Mouse (Mus musculus): ENCODE measurements around the gene Dlg5.

The Dlg5 gene

DNA sequence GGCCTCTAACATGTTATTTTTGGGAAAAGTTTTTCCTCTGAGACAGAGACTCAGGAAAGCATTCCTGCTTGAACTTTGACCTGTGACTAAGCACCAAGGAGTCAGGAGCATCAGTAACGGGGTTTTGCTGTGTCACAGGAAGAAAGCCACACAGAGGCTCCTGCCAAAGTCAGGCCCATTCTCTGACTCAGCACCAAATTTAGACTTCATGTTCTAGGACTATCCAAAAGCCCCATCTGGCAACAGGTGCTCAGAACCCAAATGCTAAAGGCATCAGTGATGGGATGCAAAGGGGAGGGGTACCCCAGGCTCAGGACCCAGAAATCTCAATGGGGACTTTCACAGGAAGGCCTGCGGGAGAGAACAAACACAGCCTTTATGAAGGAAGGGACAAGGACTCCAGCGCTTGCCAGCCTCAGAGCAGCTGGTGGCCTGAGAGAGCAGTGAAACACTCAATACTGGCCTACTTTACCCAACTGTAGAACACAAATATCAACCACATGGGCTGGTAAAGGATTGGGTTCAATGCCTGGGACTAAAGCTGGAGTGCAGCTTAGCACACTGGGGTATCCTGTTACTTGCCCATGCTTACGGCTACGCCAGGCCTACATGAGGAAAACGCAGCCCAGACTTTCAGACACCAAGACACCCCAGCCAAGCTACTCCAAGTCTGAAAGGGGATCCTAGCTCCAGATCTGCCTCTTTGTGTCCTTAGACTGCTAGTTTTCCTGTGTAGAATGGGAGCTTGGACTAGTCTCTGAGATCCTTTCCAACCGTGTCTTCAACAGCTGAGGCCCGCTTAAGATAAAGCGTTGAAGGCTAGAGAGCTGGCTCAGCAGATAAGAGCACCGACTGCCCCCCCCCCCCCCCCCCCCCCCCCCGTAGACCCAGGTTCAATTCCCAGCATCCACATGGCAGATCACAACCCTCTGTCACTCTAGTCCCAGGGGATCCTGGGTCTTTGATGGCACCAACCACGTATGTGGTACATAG, 12.8 kb downstream of the Dlg5 start:
- peak; percentile 77 for DNase-seq

DNA sequence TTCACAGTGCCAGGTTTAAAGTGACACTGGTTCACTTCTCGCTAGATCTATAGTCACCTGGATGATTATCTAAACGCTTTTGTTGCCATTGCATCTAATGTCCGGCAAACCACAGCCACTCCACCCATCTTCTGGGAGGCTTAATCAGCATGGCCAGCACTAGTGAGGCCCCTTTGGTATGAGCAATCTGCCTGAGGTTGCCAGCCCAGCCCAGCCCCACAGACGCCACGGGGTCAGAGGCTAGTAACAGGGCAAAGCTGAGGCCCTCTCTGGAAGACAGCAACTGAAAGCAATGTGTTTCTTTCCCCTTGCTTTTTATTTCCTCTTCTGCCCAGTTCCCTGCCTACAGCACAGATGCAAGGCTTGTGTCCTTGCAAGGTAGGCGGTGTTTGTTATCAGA, 17.2 kb downstream of the Dlg5 start:
- DNase-seq = no peak

DNA sequence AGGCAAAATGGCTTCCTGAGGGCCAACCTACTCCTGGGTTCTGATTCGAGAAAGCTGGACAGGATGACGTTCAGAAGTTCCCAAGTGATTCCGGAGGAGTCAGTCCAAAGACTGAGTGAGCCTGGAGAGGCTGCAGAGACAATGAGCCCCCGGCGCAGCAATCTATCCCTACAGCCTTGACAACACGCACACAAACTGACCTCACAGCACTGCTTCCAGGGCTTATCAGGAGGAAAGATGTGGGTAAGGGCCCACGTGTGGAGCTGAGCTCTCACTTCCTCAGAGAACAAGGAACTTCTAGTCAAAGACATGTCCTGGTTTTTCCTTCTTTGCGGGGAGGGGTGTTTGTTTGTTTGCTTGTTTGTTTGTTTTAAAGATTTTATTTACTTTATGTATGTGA, 18.7 kb downstream of the Dlg5 start:
- DNase-seq = no peak

DNA sequence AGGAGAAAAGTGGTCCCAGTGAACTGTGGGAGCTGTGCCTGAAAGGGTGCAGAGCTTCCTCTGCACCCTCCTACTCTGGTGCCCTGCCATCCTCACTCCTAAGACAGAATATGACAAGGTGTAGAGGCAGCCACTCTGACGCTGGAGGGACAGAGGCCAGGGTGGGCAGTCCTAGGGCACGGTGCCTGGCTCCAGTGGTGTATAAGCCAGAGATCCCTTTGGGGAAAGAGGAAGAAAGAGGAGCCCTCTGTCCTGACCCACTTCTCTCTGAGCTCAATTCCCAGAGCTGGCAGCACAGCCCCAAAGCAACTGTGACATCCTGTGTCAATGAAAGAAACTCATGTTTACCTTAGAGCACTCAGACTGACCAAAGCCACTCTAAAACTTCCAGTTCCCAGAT, 19.4 kb downstream of the Dlg5 start:
- DNase-seq = no peak

GRCm38 (mm10) chr14:24222759-24223158, 23.0 kb downstream of the Dlg5 start:
- peak; percentile 51 for DNase-seq

DNA sequence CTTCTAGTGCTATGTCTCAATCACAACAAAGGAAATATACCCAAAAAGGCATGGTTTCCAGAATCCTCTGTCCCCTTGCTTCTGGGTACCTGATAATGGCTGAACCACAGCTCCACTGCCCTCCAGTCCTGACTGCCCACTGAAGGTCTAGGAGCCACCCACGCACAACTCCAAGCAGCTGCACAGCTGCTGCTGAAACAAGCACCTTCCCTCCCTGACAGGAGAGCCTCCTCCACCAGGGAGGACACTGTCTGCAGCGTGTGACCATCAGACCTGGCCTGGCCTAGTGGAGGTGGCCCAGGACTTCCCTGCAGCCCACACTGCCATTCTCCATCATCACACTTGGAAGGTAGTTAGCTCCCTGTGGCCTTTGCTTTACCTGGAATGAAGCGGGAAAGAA, 23.4 kb downstream of the Dlg5 start:
- DNase-seq = no peak

GRCm38 (mm10) chr14:24217362-24217722, 28.4 kb downstream of the Dlg5 start:
- no peak for DNase-seq

DNA sequence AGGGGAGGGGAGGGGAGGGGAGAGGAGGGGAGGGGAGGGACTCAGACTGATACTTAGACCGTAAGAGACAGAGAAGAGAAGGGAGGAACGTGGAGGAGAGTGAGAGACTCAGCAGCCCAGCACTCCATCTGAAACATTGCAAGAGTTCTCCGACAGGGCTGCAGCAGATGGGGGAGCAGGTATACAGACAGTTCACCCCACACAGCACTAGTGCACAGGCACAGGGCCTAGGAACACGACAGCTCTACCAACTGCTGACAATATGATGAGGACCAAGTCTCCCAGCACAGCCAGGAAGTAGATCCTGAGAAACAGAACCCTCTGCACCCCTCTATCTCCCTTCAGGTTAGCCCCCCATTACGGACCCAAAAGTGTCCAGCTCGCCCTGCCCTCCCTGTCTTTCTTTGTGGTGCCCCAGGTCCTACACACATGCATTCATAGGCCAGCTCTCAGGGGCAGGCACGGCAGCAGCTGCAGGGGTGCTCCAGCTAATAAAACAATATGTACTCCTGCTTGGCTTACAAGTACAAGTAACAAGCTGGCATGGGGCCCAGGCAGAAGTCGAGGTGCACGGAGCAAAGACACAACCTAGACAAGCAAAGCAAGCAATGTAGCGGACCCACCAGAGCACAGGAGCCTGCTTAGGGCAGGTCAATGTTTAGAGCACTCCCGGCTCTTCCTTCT, 28.9 kb downstream of the Dlg5 start:
- DNase-seq = no peak

- no peak for DNase-seq
Measured at GRCm38 (mm10) chr14:24216064-24216463, 29.7 kb downstream of the Dlg5 start.

DNA sequence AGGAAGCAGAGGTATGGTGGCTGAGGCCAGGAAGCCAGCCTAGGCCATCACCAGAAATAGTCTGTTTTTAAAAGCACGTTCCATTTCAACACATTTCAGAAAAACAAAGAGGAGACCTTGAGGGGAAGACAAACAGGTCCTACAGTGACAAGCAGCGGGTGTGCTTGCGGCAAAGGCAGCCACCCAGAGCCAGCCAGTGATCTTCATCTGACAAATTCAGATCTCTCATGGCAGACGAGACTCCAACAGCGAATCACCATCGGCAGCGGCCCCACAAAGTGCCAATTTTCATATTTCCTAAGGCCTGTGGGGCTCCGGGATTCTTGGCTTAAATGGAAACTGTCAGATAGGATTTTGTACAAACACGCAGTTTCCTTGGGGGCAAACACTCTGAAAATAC, 31.3 kb downstream of the Dlg5 start:
- peak; percentile 74 for DNase-seq

GRCm38 (mm10) chr14:24213336-24213735, 32.4 kb downstream of the Dlg5 start:
- DNase-seq = no peak

DNA sequence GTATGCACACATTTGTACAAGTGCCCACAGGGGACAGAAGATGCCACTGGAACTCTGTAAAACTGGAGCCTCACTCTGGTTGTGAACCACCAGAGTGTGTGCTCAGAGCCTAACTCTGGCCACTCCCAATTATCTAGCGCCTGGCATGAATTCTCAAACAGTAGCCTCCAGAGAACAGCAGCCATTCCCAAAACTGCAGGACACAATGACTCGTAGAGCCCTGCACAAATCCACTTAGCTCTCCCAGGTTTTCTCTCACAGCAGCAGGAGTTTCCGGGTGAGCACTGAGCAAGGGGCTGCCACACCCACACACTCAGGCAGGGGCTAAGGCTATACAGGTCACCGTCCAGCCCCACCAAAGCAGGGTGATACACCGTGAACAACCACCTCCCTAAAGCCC, 32.9 kb downstream of the Dlg5 start:
- no peak for DNase-seq

- DNase-seq = no peak
Measured at GRCm38 (mm10) chr14:24207360-24207752, 38.4 kb downstream of the Dlg5 start.

DNA sequence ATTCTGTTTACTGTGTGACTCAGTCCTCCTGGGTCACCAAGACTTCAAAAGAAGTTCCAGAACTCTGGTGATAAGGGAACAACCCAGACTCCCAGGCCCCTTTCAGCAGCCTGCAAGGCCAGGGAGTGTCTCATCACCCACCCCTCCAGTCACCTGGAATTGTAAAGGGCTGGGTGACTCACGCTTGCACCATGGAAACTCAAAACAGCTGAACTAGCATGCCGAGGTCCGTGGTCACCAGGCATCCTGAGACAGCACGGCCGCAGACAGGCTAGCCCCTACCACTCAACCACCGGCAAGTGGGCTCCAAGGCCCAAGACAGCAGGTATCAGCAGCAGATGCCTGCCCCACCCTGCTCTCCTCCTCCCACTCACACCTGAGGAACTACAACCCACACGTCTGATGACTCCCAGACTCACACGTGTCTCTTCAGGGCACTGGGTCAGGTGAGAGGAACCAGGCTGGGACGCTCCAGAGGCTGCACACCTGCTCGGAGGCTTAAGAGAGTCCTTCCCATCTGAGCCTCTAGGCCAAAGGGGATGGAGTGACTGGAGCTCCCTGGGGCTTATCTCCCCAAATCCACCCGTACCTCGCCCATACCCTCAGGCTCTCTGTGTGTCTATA, 38.9 kb downstream of the Dlg5 start:
- no peak for DNase-seq

- DNase-seq = peak; percentile 54
Measured at GRCm38 (mm10) chr14:24206314-24206713, 39.4 kb downstream of the Dlg5 start.

GRCm38 (mm10) chr14:24205281-24205871, 40.3 kb downstream of the Dlg5 start:
- DNase-seq = peak; percentile 90

- DNase-seq = no peak
Measured at GRCm38 (mm10) chr14:24203210-24203609, 42.5 kb downstream of the Dlg5 start.

DNA sequence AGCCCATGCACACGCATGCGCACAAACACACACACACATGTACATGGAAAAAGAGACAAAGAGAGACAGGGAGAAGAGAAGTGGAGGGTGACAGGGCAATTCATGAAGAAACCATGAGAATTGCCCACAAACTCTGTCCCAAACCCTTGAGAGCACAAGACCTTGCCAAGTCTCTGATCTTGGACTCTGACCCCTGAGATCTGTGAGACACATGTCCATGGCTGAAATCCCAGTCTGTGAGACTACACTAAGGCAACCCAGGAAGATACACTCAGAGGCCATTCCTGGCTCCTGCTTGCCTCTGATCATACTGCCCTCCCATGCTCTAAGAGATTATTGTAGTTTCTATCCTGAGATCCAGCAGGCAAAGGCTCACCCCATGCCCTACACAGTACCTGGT, 44.9 kb downstream of the Dlg5 start:
- no peak for DNase-seq

- no peak for DNase-seq
Measured at GRCm38 (mm10) chr14:24199732-24200131, 46.0 kb downstream of the Dlg5 start.

DNA sequence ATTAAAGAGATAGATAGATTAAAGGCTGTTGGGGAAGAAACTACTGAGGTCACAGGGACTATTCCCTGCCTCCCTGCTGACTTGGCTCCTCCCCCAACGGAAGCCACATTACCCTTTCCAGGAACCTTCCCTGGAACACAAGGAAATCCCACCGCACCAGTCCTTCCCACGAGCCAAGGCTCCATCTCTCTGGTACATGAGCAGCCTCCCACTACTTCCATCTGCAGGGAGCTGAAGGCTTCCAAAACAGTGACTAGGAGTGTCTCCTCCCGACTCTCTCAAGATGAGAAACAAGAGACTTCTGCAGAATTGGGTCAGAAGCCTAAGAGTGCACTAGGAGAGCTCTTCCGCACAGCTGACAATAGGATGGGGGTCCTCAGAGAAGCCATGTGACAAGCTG, 47.9 kb downstream of the Dlg5 start:
- DNase-seq = no peak

GRCm38 (mm10) chr14:24196947-24197346, 48.8 kb downstream of the Dlg5 start:
- DNase-seq = no peak

DNA sequence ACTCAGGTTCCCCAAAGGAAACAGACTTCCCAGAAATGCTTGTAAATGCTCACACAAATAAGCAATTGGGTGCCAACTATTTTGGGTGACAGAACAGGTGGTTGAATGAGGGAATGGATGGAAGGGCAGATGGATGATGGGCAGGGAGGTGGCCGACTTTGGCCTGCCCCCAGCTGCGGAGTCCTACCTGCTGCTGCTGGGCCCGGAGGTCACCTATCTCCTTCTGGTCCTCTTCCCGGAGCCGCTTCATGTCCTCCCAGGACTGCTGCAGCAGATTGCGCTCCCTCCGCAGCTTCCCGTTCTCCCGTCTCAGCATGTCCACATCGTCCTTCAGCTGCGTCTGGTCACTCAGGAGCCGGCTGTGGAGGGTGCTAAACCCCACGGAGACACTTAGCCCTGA, 55.6 kb downstream of the Dlg5 start:
- no peak for DNase-seq

- no peak for DNase-seq
Measured at GRCm38 (mm10) chr14:24189598-24189997, 56.1 kb downstream of the Dlg5 start.
